Mouse (Mus musculus): ENCODE measurements at regions not wholly inside any gene's neighbourhood (a gene's known extent, or its start where the extent isn't known, plus 50 kb on each side); places are given as distances from the start of the nearest gene placed in this dataset.

GRCm38 (mm10) chr5:42364116-42364515 is 296.4 kb downstream of the Gm16223 start:
- no peak for DNase-seq

GRCm38 (mm10) chr5:42387959-42388358 is 320.2 kb downstream of the Gm16223 start:
- DNase-seq = peak; percentile 23

- DNase-seq = no peak
Measured at GRCm38 (mm10) chr5:42396695-42397094, 328.9 kb downstream of the Gm16223 start.

GRCm38 (mm10) chr5:42409981-42410380 is 342.2 kb downstream of the Gm16223 start:
- DNase-seq = peak; percentile 4

- DNase-seq = peak; percentile 6
Measured at GRCm38 (mm10) chr5:42412296-42412695, 344.5 kb downstream of the Gm16223 start.

GRCm38 (mm10) chr5:42425902-42426301 is 358.1 kb downstream of the Gm16223 start:
- no peak for DNase-seq

- no peak for DNase-seq
Measured at GRCm38 (mm10) chr5:42433147-42433546, 365.4 kb downstream of the Gm16223 start.

GRCm38 (mm10) chr5:42448644-42449043 is 380.9 kb downstream of the Gm16223 start:
- no peak for DNase-seq

GRCm38 (mm10) chr5:42449581-42449980 is 381.8 kb downstream of the Gm16223 start:
- no peak for DNase-seq

- DNase-seq = no peak
Measured at GRCm38 (mm10) chr5:42453707-42454106, 385.9 kb downstream of the Gm16223 start.

- no peak for DNase-seq
Measured at GRCm38 (mm10) chr5:42461195-42461594, 393.4 kb downstream of the Gm16223 start.

GRCm38 (mm10) chr5:42464814-42465213 is 397.1 kb downstream of the Gm16223 start:
- DNase-seq = no peak

- DNase-seq = no peak
Measured at GRCm38 (mm10) chr5:42473493-42473892, 405.7 kb downstream of the Gm16223 start.

GRCm38 (mm10) chr5:42502124-42502801 is 434.5 kb downstream of the Gm16223 start:
- DNase-seq = no peak

- DNase-seq = no peak
Measured at GRCm38 (mm10) chr5:42502802-42503136, 435.0 kb downstream of the Gm16223 start.

- no peak for DNase-seq
Measured at GRCm38 (mm10) chr5:42509200-42509599, 441.4 kb downstream of the Gm16223 start.

- DNase-seq = peak; percentile 1
Measured at GRCm38 (mm10) chr5:42523116-42524113, 455.7 kb downstream of the Gm16223 start.

GRCm38 (mm10) chr5:42525431-42525830 is 457.7 kb downstream of the Gm16223 start:
- no peak for DNase-seq

- DNase-seq = no peak
Measured at GRCm38 (mm10) chr5:42560537-42560936, 492.8 kb downstream of the Gm16223 start.

- DNase-seq = no peak
Measured at GRCm38 (mm10) chr5:42563406-42563805, 495.6 kb downstream of the Gm16223 start.

GRCm38 (mm10) chr5:42575971-42576370 is 508.2 kb downstream of the Gm16223 start:
- no peak for DNase-seq

- no peak for DNase-seq
Measured at GRCm38 (mm10) chr5:42578208-42578844, 510.6 kb downstream of the Gm16223 start.

- DNase-seq = no peak
Measured at GRCm38 (mm10) chr5:42620698-42621097, 552.9 kb downstream of the Gm16223 start.
